Mouse (Mus musculus) stomach, embryonic 16.5 days (tissue): Measurements from ENCODE around the gene Cyb561d2. TPM values are rescaled to one million over a fixed set of nuclear protein-coding genes. Genes with fewer than 3 reads are reported as not detected.

Source experiments
- ATAC-seq: fragments of 200-750 bp; cut with Nextera tagmentation; 2 replicates; pipeline ENCODE4 v1.8.0; 2017; ENCODE audit warnings: moderate number of reproducible peaks, moderate TSS enrichment; ENCODE audit not compliant: insufficient read depth, low FRiP score
- H3K27ac ChIP-seq: fragments of 300-500 bp; sonication (generic); 2 replicates; pipeline ENCODE4 v1.5.1; 2014; ENCODE audit warnings: low read length
- H3K27me3 ChIP-seq: fragments of 300-500 bp; sonication (generic); 2 replicates; pipeline ENCODE4 v1.6.1; 2014; ENCODE audit warnings: low read length, control low read depth, mixed read lengths; ENCODE audit not compliant: control insufficient read depth, insufficient read depth
- H3K36me3 ChIP-seq: fragments of 300-500 bp; sonication (generic); 2 replicates; pipeline ENCODE4 v1.6.1; 2014; ENCODE audit warnings: low read length; ENCODE audit not compliant: control insufficient read depth, insufficient read depth
- H3K4me1 ChIP-seq: fragments of 300-500 bp; sonication (generic); 2 replicates; pipeline ENCODE4 v1.6.1; 2014; ENCODE audit warnings: low read length, control low read depth, mixed read lengths; ENCODE audit not compliant: control insufficient read depth, insufficient read depth
- H3K4me2 ChIP-seq: fragments of 300-500 bp; sonication (generic); 2 replicates; pipeline ENCODE4 v1.6.1; 2014; ENCODE audit warnings: low read depth, low read length, mixed read lengths
- H3K4me3 ChIP-seq: fragments of 300-500 bp; sonication (generic); replicated peaks from 2 replicates; pipeline ENCODE4 v1.5.1; 2014; ENCODE audit warnings: mild to moderate bottlenecking, low read length
- H3K9ac ChIP-seq: fragments of 300-500 bp; sonication (generic); 2 replicates; pipeline ENCODE4 v1.6.1; 2014; ENCODE audit warnings: low read length
- H3K9me3 ChIP-seq: fragments of 300-500 bp; sonication (generic); replicated peaks from 2 replicates; pipeline ENCODE4 v1.6.1; 2016; ENCODE audit warnings: low read length, control low read depth; ENCODE audit not compliant: control insufficient read depth
- WGBS: fragments of 180-500 bp; shearing (Covaris S2); extraction: QIAGEN DNeasy Blood & Tissue Kit; methylation state at CpG from one replicate; pipeline ENCODE4 v1.1.7; 2014; 5-methylcytosine and 5-hydroxymethylcytosine counted together
- polyA plus RNA-seq: library from polyadenylated mRNA; unstranded; fragments of >200 nt; fragmentation: Nextera tagmentation; extraction: Ambion mirVana; gene quantifications from 2 replicates; pipeline ENCODE4 v1.2.1, GENCODE M21; 2015

Gene Cyb561d2
- polyA plus RNA-seq, 1 experiment from 2014 or later = 27.4 TPM

GRCm38 (mm10) chr9:107541005-107541404 is 988 bp downstream of the Cyb561d2 start:
- no peak for ATAC-seq
- Histone ChIP-seq H3K9me3 (no peaks in the 10 kb centered on the region), H3K36me3 (peaks cover 23% of the 10 kb centered on the region; the same call in 1 of the 2 replicates), H3K4me2 (peak overlapping the region; percentile 76), H3K4me3 (peak overlapping the region; percentile 66), H3K27me3 (no peaks in the 10 kb centered on the region), H3K9ac (peak overlapping the region; percentile 74), H3K4me1 (peaks cover 27% of the 10 kb centered on the region), H3K27ac (no peak overlapping the region)
- WGBS = 29% methylated on average over 10 of the region's 10 CpGs

- 63% methylated on average over 4 of the region's 4 CpGs for WGBS
- Histone ChIP-seq H3K9ac (no peak overlapping the region), H3K9me3 (no peaks in the 10 kb centered on the region), H3K4me1 (peaks cover 33% of the 10 kb centered on the region), H3K4me3 (no peak overlapping the region), H3K27me3 (no peaks in the 10 kb centered on the region), H3K4me2 (no peak overlapping the region), H3K27ac (no peak overlapping the region), H3K36me3 (peaks cover 23% of the 10 kb centered on the region; the same call in 1 of the 2 replicates)
- no peak for ATAC-seq
Observed at GRCm38 (mm10) chr9:107540420-107540819, 1.6 kb downstream of the Cyb561d2 start.

GRCm38 (mm10) chr9:107539940-107540339 is 2.1 kb downstream of the Cyb561d2 start:
- H3K27ac ChIP-seq = no peak overlapping the region
- no peak overlapping the region for H3K4me3 ChIP-seq
- H3K9me3 ChIP-seq = no peaks in the 10 kb centered on the region
- 91% methylated on average over 8 of the region's 8 CpGs for WGBS
- no peak for ATAC-seq
- H3K36me3 ChIP-seq = peaks cover 23% of the 10 kb centered on the region; the same call in 1 of the 2 replicates
- no peak overlapping the region for H3K4me2 ChIP-seq
- peaks cover 34% of the 10 kb centered on the region for H3K4me1 ChIP-seq
- no peaks in the 10 kb centered on the region for H3K27me3 ChIP-seq
- H3K9ac ChIP-seq = no peak overlapping the region

GRCm38 (mm10) chr9:107538711-107539110 is 3.3 kb downstream of the Cyb561d2 start:
- no peaks in the 10 kb centered on the region for H3K27me3 ChIP-seq
- H3K4me1 ChIP-seq = peaks cover 34% of the 10 kb centered on the region
- H3K4me3 ChIP-seq = no peak overlapping the region
- H3K9ac ChIP-seq = no peak overlapping the region
- H3K27ac ChIP-seq = no peak overlapping the region
- H3K36me3 ChIP-seq = peaks cover 12% of the 10 kb centered on the region; the same call in 1 of the 2 replicates
- 83% methylated on average over 3 of the region's 3 CpGs for WGBS
- ATAC-seq = no peak
- H3K9me3 ChIP-seq = no peaks in the 10 kb centered on the region
- H3K4me2 ChIP-seq = no peak overlapping the region

GRCm38 (mm10) chr9:107538231-107538630 is 3.8 kb downstream of the Cyb561d2 start:
- peaks cover 38% of the 10 kb centered on the region for H3K4me1 ChIP-seq
- H3K9me3 ChIP-seq = no peaks in the 10 kb centered on the region
- H3K4me2 ChIP-seq = no peak overlapping the region
- no peaks in the 10 kb centered on the region for H3K27me3 ChIP-seq
- no peak overlapping the region for H3K27ac ChIP-seq
- 96% methylated on average over 7 of the region's 7 CpGs for WGBS
- no peak for ATAC-seq
- H3K9ac ChIP-seq = no peak overlapping the region
- no peak overlapping the region for H3K4me3 ChIP-seq
- H3K36me3 ChIP-seq = peaks cover 12% of the 10 kb centered on the region; the same call in 1 of the 2 replicates

GRCm38 (mm10) chr9:107534408-107535202 is 7.4 kb downstream of the Cyb561d2 start:
- peak overlapping the region; percentile 84 for H3K4me2 ChIP-seq
- peak; percentile 2; the same call in 1 of the 2 replicates for ATAC-seq
- H3K4me1 ChIP-seq = peaks cover 25% of the 10 kb centered on the region
- peak overlapping the region; percentile 98 for H3K4me3 ChIP-seq
- H3K27ac ChIP-seq = peak overlapping the region; percentile 91
- no peaks in the 10 kb centered on the region for H3K27me3 ChIP-seq
- under 1% methylated on average over 40 of the region's 40 CpGs for WGBS
- H3K9me3 ChIP-seq = no peaks in the 10 kb centered on the region
- peaks cover 12% of the 10 kb centered on the region; the same call in 1 of the 2 replicates for H3K36me3 ChIP-seq
- peak overlapping the region; percentile 93 for H3K9ac ChIP-seq

- Histone ChIP-seq H3K9me3 (no peaks in the 10 kb centered on the region), H3K4me1 (peaks cover 25% of the 10 kb centered on the region), H3K27me3 (no peaks in the 10 kb centered on the region), H3K4me3 (peak within 1 kb of the TSS; percentile 98), H3K36me3 (peaks cover 11% of the 10 kb centered on the region; the same call in 1 of the 2 replicates), H3K9ac (peak within 1 kb of the TSS; percentile 93), H3K27ac (peak within 1 kb of the TSS; percentile 91), H3K4me2 (peak within 1 kb of the TSS; percentile 84)
- under 1% methylated on average over 48 of the region's 48 CpGs for WGBS
- peak; percentile 98 for ATAC-seq
Observed at GRCm38 (mm10) chr9:107533791-107534407, 8.1 kb downstream of the Cyb561d2 start, which contains the start of gene Tmem115. Gene Tmem115, plus strand, starts transcription at chr9:107533945.

GRCm38 (mm10) chr9:107526198-107527026 is 15.6 kb downstream of the Cyb561d2 start:
- no peak overlapping the region for H3K27ac ChIP-seq
- H3K4me1 ChIP-seq = peaks cover 16% of the 10 kb centered on the region
- peak overlapping the region; percentile 65 for H3K9ac ChIP-seq
- peak; percentile 77 for ATAC-seq
- WGBS = 5% methylated on average over 44 of the region's 44 CpGs
- peak overlapping the region; percentile 47 for H3K4me3 ChIP-seq
- H3K9me3 ChIP-seq = no peaks in the 10 kb centered on the region
- no peaks in the 10 kb centered on the region for H3K36me3 ChIP-seq
- peak overlapping the region; percentile 84 for H3K4me2 ChIP-seq
- H3K27me3 ChIP-seq = peaks cover 24% of the 10 kb centered on the region
